Mouse (Mus musculus) kidney, adult 18-20 months (tissue): ENCODE data around the gene Ccpg1os.

Experiments
- DNase-seq: peaks from one replicate; pipeline ENCODE4 v3.0.0; 2021

Gene Ccpg1os

GRCm38 (mm10) chr9:72975242-72975641 lies 9.9 kb downstream of the Ccpg1os start:
- no peak for DNase-seq

- no peak for DNase-seq
Measured at GRCm38 (mm10) chr9:72974734-72975133, 10.4 kb downstream of the Ccpg1os start.

GRCm38 (mm10) chr9:72972984-72973383 lies 12.2 kb downstream of the Ccpg1os start:
- no peak for DNase-seq

GRCm38 (mm10) chr9:72972435-72972834 lies 12.7 kb downstream of the Ccpg1os start:
- no peak for DNase-seq

GRCm38 (mm10) chr9:72969874-72970273 lies 15.3 kb downstream of the Ccpg1os start:
- no peak for DNase-seq

GRCm38 (mm10) chr9:72968349-72969061 lies 16.7 kb downstream of the Ccpg1os start:
- DNase-seq: peak; percentile 37

- no peak for DNase-seq
Measured at GRCm38 (mm10) chr9:72961959-72962358, 23.2 kb downstream of the Ccpg1os start.

GRCm38 (mm10) chr9:72961346-72961745 lies 23.8 kb downstream of the Ccpg1os start:
- DNase-seq: peak; percentile 21

GRCm38 (mm10) chr9:72958521-72959450 lies 26.4 kb downstream of the Ccpg1os start, which contains the start of the genes Dyx1c1 and Gm44503:
Dyx1c1 (plus strand) TSS chr9:72958785.
Gm44503 (plus strand) TSS chr9:72958852.
- peak; percentile 78 for DNase-seq

GRCm38 (mm10) chr9:72955546-72955945 lies 29.6 kb downstream of the Ccpg1os start:
- DNase-seq: peak; percentile 47

- peak; percentile 14 for DNase-seq
Measured at GRCm38 (mm10) chr9:72954746-72955145, 30.4 kb downstream of the Ccpg1os start.

- no peak for DNase-seq
Measured at GRCm38 (mm10) chr9:72949572-72949971, 35.6 kb downstream of the Ccpg1os start.

GRCm38 (mm10) chr9:72947010-72947409 lies 38.2 kb downstream of the Ccpg1os start:
- no peak for DNase-seq

GRCm38 (mm10) chr9:72944286-72944685 lies 40.9 kb downstream of the Ccpg1os start:
- DNase-seq: no peak

GRCm38 (mm10) chr9:72943424-72943823 lies 41.8 kb downstream of the Ccpg1os start:
- DNase-seq: no peak

GRCm38 (mm10) chr9:72936301-72936700 lies 48.9 kb downstream of the Ccpg1os start:
- DNase-seq: no peak

GRCm38 (mm10) chr9:72935309-72935708 lies 49.9 kb downstream of the Ccpg1os start:
- no peak for DNase-seq

- DNase-seq: no peak
Measured at GRCm38 (mm10) chr9:72931166-72931790, 53.9 kb downstream of the Ccpg1os start.
